Mouse (Mus musculus) stomach, postnatal 0 days (tissue): ENCODE data around the gene Rtf1.

Source experiments
- CTCF ChIP-seq: IDR thresholded peaks from 2 replicates; pipeline ENCODE4 v1.5.1; 2016; ENCODE audit warnings: antibody characterized with exemption, low read depth, mild to moderate bottlenecking, moderate library complexity
- EP300 ChIP-seq: optimal IDR thresholded peaks from 2 replicates; pipeline ENCODE3; 2016; ENCODE audit warnings: antibody characterized with exemption

DNA sequence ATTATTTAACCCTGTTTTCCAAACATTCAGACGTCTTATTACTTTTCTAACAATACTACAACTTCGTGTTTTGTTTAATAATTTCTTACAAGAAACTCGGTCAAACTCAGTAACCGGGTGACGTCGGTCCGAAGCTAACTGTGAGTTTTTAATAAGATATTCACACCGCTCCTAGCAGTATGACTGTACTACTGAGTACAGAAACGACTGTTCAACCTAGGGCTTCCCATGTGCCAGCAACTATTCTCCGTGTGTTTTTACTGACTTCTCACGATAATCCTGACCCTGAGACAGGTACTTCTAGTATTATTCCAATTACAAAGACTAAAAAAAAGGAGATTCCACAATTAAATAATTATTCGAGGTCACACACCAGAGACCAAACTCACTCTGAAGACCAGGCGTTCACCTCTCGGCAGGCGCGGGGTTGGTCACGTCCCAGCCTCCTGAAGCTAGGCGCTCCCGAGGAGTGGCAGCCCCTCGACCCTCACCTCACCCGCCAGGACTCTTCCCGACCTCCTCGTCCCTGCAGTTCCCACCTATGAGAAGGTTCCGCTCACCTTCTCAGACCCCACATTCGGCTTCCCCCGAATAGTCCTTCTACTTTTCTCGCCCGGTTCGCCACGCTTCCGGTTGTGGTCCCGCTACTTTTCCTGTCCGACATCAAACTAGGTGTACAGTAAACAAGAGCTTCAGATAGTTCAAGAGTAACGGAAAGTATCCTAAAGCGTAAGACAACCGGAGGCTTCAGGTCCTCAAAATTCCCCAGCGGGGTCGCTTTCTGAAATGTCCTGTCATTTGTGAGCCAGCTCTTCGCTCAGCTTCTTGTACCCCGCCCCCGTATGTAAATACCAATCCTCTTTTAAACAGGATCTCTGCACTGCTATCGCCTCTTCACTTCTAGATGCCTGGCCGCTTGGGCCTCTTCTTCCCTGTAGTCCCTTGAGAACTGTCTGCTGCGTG is 12.4 kb upstream of the Rtf1 start, which contains the start of gene Ndufaf1:
- TF ChIP-seq EP300 (no peak), CTCF (no peak)
